Mouse (Mus musculus): ENCODE measurements around the gene Wdr6.
A peak's percentile ranks its signal among the peaks of the same experiment; 100 is the strongest.

DNA sequence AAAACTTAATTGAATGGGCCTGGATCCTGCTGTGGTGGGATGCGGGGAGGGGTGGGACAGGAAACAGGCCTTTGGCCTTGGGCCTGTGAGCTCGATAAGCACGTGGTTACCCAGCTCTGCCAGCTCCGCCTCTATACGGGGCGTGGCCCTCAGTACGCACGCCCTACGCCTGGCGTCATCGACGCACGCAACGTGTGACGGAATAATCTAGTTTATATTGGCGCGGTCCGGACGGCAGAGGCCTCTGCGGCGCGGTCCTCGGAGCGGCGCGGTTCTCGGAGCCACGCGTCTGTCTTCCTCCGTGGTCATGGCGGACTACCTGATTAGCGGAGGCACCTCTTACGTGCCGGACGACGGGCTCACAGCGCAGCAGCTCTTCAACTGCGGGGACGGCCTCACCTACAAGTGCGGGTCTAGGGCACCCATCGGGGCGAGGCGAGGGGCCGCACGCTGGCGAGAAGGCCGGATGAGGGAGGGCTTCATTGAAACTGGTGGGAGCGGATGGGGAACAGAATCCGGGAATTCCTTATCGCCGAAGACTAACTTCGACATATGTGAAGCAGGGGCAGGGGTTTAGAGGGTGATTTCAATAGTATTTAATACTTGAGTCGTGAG, 18.2 kb downstream of the Wdr6 start, which contains the start of gene Impdh2:
- TF ChIP-seq CTCF (IDR thresholded peaks at IDR 0.05; ENCODE audit: control insufficient read depth, insufficient read depth, low read length) (no peak), POLR2A (IDR thresholded peaks at IDR 0.05; ENCODE audit: borderline replicate concordance, control insufficient read depth, low read depth, low read length) (peak; percentile 85; the same call in 1 of the 2 replicates)
